11 mouse cellular contexts compared by ENCODE assay signal in genomic region chr4:128789646-128790045, GRCm38 (mm10). TPM values are rescaled to one million over a fixed set of nuclear protein-coding genes. Genes with fewer than 3 reads are reported as not detected.
DNase-seq lines count a peak whose midpoint lies in the region; ATAC-seq and TF ChIP-seq lines count a peak whose summit lies in the region.
"Had no signal": no experiment of that assay in that cellular context is flagged by ENCODE, and none has a peak within 500 bp of the region (broad histone marks: within the 10 kb centered on the region; RNA-seq: fewer than 3 reads in every experiment).

No protein-coding gene starts in this region.

- TF ChIP-seq CTCF in kidney, adult 2 months (conservative IDR thresholded peaks at IDR 0.05; ENCODE audit: insufficient read depth, insufficient read length, low read depth, low read length) = no peak
- no peak for TF ChIP-seq CTCF in liver, embryonic 14.5 days (IDR thresholded peaks at IDR 0.05; ENCODE audit: low read depth)
- no peak for TF ChIP-seq CTCF in heart, adult 2 months (IDR thresholded peaks at IDR 0.05)

- H3K4me3 ChIP-seq in midbrain, embryonic 13.5 days (replicated peaks) = no peak overlapping the region
- H3K4me3 ChIP-seq in midbrain, embryonic 15.5 days = no peak overlapping the region
- H3K4me3 ChIP-seq in kidney, adult 2 months (ENCODE audit: insufficient read depth, low read depth, low read length) = peak overlapping the region; percentile 33; the same call in 1 of the 2 replicates
- peak overlapping the region in 1 of 2 experiments; percentile 6; a peak in 1 of 4 replicates for H3K4me3 ChIP-seq in liver, embryonic 14.5 days (ENCODE audit: insufficient read depth in 1 of 2, low read depth in 2 of 2, low read length in 2 of 2)
- H3K4me3 ChIP-seq in stomach, embryonic 16.5 days (replicated peaks; ENCODE audit: low read length) = peak overlapping the region; percentile 23; the same call in 1 of the 2 replicates
- no peak overlapping the region for H3K4me3 ChIP-seq in heart, adult 2 months
- H3K4me3 ChIP-seq: heart, embryonic 12.5 days had no signal

- 49% methylated on average over 18 of the region's 18 CpGs for WGBS in midbrain, embryonic 13.5 days
- 52% methylated on average over 18 of the region's 18 CpGs for WGBS in midbrain, embryonic 15.5 days
- 35% methylated on average over 18 of the region's 18 CpGs for WGBS in kidney, adult 2 months
- WGBS in liver, embryonic 14.5 days (ENCODE audit: insufficient replicate concordance) = 76% methylated on average over 18 of the region's 18 CpGs
- WGBS in stomach, embryonic 16.5 days = 53% methylated on average over 18 of the region's 18 CpGs
- 77% methylated on average over 18 of the region's 18 CpGs for WGBS in heart, adult 2 months

- no peaks in the 10 kb centered on the region for H3K9me3 ChIP-seq in midbrain, embryonic 13.5 days
- no peaks in the 10 kb centered on the region for H3K9me3 ChIP-seq in midbrain, embryonic 15.5 days
- H3K9me3 ChIP-seq in liver, embryonic 14.5 days (ENCODE audit: control insufficient read depth, low read length) = no peaks in the 10 kb centered on the region
- no peaks in the 10 kb centered on the region for H3K9me3 ChIP-seq in stomach, embryonic 16.5 days (replicated peaks; ENCODE audit: control insufficient read depth, low read length)
- H3K9me3 ChIP-seq: heart, embryonic 12.5 days had no signal

- 0 out of 2 replicates have a peak overlapping the region, but pooled peaks have one; percentile 32 for H3K9ac ChIP-seq in midbrain, embryonic 13.5 days (replicated peaks)
- no peak overlapping the region for H3K9ac ChIP-seq in midbrain, embryonic 15.5 days
- H3K9ac ChIP-seq in liver, embryonic 14.5 days (replicated peaks) = no peak overlapping the region
- no peak overlapping the region for H3K9ac ChIP-seq in stomach, embryonic 16.5 days (ENCODE audit: low read length)
- no peak overlapping the region for H3K9ac ChIP-seq in heart, adult 2 months (ENCODE audit: low read depth, low read length)
- H3K9ac ChIP-seq: heart, embryonic 12.5 days had no signal

- no peak overlapping the region for H3K4me2 ChIP-seq in midbrain, embryonic 13.5 days (replicated peaks)
- no peak overlapping the region for H3K4me2 ChIP-seq in midbrain, embryonic 15.5 days
- peak overlapping the region; percentile 11; the same call in 1 of the 2 replicates for H3K4me2 ChIP-seq in liver, embryonic 14.5 days (ENCODE audit: low read depth)
- peak overlapping the region; percentile 45 for H3K4me2 ChIP-seq in stomach, embryonic 16.5 days (ENCODE audit: low read depth, low read length)
- H3K4me2 ChIP-seq: heart, embryonic 12.5 days had no signal

- peak; percentile 66 for DNase-seq in kidney, adult 2 months
- DNase-seq in liver, embryonic 14.5 days (ENCODE audit: low read depth in 3 of 3, low spot score in 3 of 3) = no peak
- no peak for DNase-seq in thymus, postnatal 4 days
- no peak for DNase-seq in cerebellum, postnatal 25 days
- DNase-seq in heart, adult 2 months = no peak
- DNase-seq: cerebellum, adult 11 months had no signal

- no peaks in the 10 kb centered on the region for H3K27me3 ChIP-seq in midbrain, embryonic 13.5 days
- no peaks in the 10 kb centered on the region for H3K27me3 ChIP-seq in midbrain, embryonic 15.5 days (replicated peaks)
- no peaks in the 10 kb centered on the region for H3K27me3 ChIP-seq in kidney, adult 2 months (replicated peaks; ENCODE audit: control insufficient read depth, insufficient read depth, low read length)
- no peaks in the 10 kb centered on the region for H3K27me3 ChIP-seq in liver, embryonic 14.5 days (ENCODE audit: control insufficient read depth, insufficient read depth, low read length)
- no peaks in the 10 kb centered on the region for H3K27me3 ChIP-seq in stomach, embryonic 16.5 days (ENCODE audit: control insufficient read depth, insufficient read depth, low read length)
- no peaks in the 10 kb centered on the region for H3K27me3 ChIP-seq in heart, adult 2 months (ENCODE audit: control insufficient read depth, insufficient read depth, low read length)
- H3K27me3 ChIP-seq: heart, embryonic 12.5 days had no signal

- peaks cover 2% of the 10 kb centered on the region; the same call in 1 of the 2 replicates for H3K79me2 ChIP-seq in heart, adult 2 months (replicated peaks; ENCODE audit: control insufficient read depth, insufficient read depth, low read length)

- H3K27ac ChIP-seq in midbrain, embryonic 13.5 days = 0 out of 2 replicates have a peak overlapping the region, but pooled peaks have one; percentile 19
- no peak overlapping the region for H3K27ac ChIP-seq in midbrain, embryonic 15.5 days
- H3K27ac ChIP-seq in kidney, adult 2 months (ENCODE audit: insufficient read depth, low read depth, low read length) = no peak overlapping the region
- no peak overlapping the region for H3K27ac ChIP-seq in liver, embryonic 14.5 days
- no peak overlapping the region for H3K27ac ChIP-seq in stomach, embryonic 16.5 days (ENCODE audit: low read length)
- no peak overlapping the region for H3K27ac ChIP-seq in heart, adult 2 months

- intact Hi-C loops in heart, adult 2 months (cut with DNase I) = no loop called here

- no peak for ATAC-seq in midbrain, embryonic 13.5 days
- no peak for ATAC-seq in midbrain, embryonic 15.5 days (replicated peaks)
- ATAC-seq in liver, embryonic 14.5 days (ENCODE audit: insufficient read depth) = no peak
- peak; percentile 71 for ATAC-seq in stomach, embryonic 16.5 days (ENCODE audit: insufficient read depth, low FRiP score)
- ATAC-seq: CD4-positive, CD25-positive, alpha-beta regulatory T cell, adult 4 months had no signal

- peaks cover 14% of the 10 kb centered on the region for H3K4me1 ChIP-seq in midbrain, embryonic 13.5 days (replicated peaks)
- H3K4me1 ChIP-seq in midbrain, embryonic 15.5 days = peaks cover 4% of the 10 kb centered on the region; the same call in 1 of the 2 replicates
- H3K4me1 ChIP-seq in kidney, adult 2 months (ENCODE audit: control insufficient read depth, insufficient read depth, low read length) = peaks cover 14% of the 10 kb centered on the region; the same call in 1 of the 2 replicates
- no peaks in the 10 kb centered on the region for H3K4me1 ChIP-seq in liver, embryonic 14.5 days (replicated peaks; ENCODE audit: control insufficient read depth in 2 of 2, insufficient read depth in 2 of 2, low read length in 1 of 2)
- 0 out of 2 replicates have a peak, but pooled peaks cover 7% of the 10 kb centered on the region for H3K4me1 ChIP-seq in stomach, embryonic 16.5 days (ENCODE audit: control insufficient read depth, insufficient read depth, low read length)
- H3K4me1 ChIP-seq in heart, adult 2 months (ENCODE audit: control insufficient read depth, insufficient read depth, low read length) = peaks cover 5% of the 10 kb centered on the region; the same call in 1 of the 2 replicates

- H3K36me3 ChIP-seq in midbrain, embryonic 13.5 days = peaks cover 59% of the 10 kb centered on the region
- peaks cover 20% of the 10 kb centered on the region for H3K36me3 ChIP-seq in midbrain, embryonic 15.5 days (replicated peaks)
- H3K36me3 ChIP-seq in kidney, adult 2 months (ENCODE audit: control insufficient read depth, insufficient read depth, low read length) = no peaks in the 10 kb centered on the region
- H3K36me3 ChIP-seq in liver, embryonic 14.5 days (replicated peaks; ENCODE audit: control insufficient read depth, insufficient read depth, low read depth) = peaks cover 12% of the 10 kb centered on the region
- peaks cover 17% of the 10 kb centered on the region for H3K36me3 ChIP-seq in stomach, embryonic 16.5 days (ENCODE audit: control insufficient read depth, insufficient read depth, low read length)
- H3K36me3 ChIP-seq in heart, adult 2 months (ENCODE audit: control insufficient read depth, insufficient read depth, low read length) = no peaks in the 10 kb centered on the region

- no peak for TF ChIP-seq EP300 in liver, embryonic 14.5 days (IDR thresholded peaks at IDR 0.05; ENCODE audit: low read depth)
- no peak for TF ChIP-seq EP300 in heart, adult 2 months (IDR thresholded peaks at IDR 0.05; ENCODE audit: insufficient read depth, low read depth, low read length)

- no peak for TF ChIP-seq POLR2A in kidney, adult 2 months (IDR thresholded peaks at IDR 0.05; ENCODE audit: low read depth, low read length)
- no peak for TF ChIP-seq POLR2A in heart, adult 2 months (IDR thresholded peaks at IDR 0.05; ENCODE audit: insufficient read depth, low read depth, low read length)

RNA-seq across cellular contexts. Expression of gene Zfp362, which starts 16.2 kb away (rescaled TPM):
- polyA plus RNA-seq in midbrain, embryonic 13.5 days (2015; fragmentation: Nextera tagmentation; extraction: Ambion mirVana) = 38.8 and 44.0 TPM in 2 replicates
- polyA plus RNA-seq in midbrain, embryonic 15.5 days (2015; fragmentation: Nextera tagmentation; extraction: Ambion mirVana) = 40.1 and 42.2 TPM in 2 replicates
- 29.5 and 29.7 TPM in 2 replicates for polyA plus RNA-seq in kidney, adult 2 months (2012; rRNA removed)
- 7.6 and 8.2 TPM in 2 replicates for polyA plus RNA-seq in liver, embryonic 14.5 days (2012; rRNA removed)
- 6.2 and 7.4 TPM in 2 replicates for polyA plus RNA-seq in liver, embryonic 14.5 days (2014; fragmentation: Nextera tagmentation; extraction: Ambion mirVana)
- 24.6 and 26.0 TPM in 2 replicates for polyA plus RNA-seq in stomach, embryonic 16.5 days (2015; fragmentation: Nextera tagmentation; extraction: Ambion mirVana)
- total RNA-seq in heart, adult 2 months (2021) = 10 to 100 TPM; 11.9 to 12.8 TPM
- 13.2 and 18.8 TPM in 2 replicates for polyA plus RNA-seq in heart, adult 2 months (2012; rRNA removed)

RNA-seq across cellular contexts. Expression of gene A3galt2, which starts 34.5 kb away (rescaled TPM):
- polyA plus RNA-seq in midbrain, embryonic 13.5 days (2015; fragmentation: Nextera tagmentation; extraction: Ambion mirVana) = 0.23 and 0.58 TPM in 2 replicates
- 0.28 and 0.34 TPM in 2 replicates for polyA plus RNA-seq in midbrain, embryonic 15.5 days (2015; fragmentation: Nextera tagmentation; extraction: Ambion mirVana)
- polyA plus RNA-seq in kidney, adult 2 months (2012; rRNA removed) = 0.16 and 0.39 TPM in 2 replicates
- 0.06 and 0.09 TPM in 2 replicates for polyA plus RNA-seq in liver, embryonic 14.5 days (2012; rRNA removed)
- 0.04 TPM in 1 of 2 replicates, not detected in the other for polyA plus RNA-seq in liver, embryonic 14.5 days (2014; fragmentation: Nextera tagmentation; extraction: Ambion mirVana)
- 0.10 TPM in 2 replicates for polyA plus RNA-seq in stomach, embryonic 16.5 days (2015; fragmentation: Nextera tagmentation; extraction: Ambion mirVana)
- under 1 TPM; 0.08 to 0.16 TPM for total RNA-seq in heart, adult 2 months (2021)
- polyA plus RNA-seq in heart, adult 2 months (2012; rRNA removed) = 0.15 and 0.37 TPM in 2 replicates

Comparison
In these comparisons a context has a peak if more than half of its experiments do, and no peak if none do; other contexts are left out.
1. H3K4me2 ChIP-seq: peak in liver, embryonic 14.5 days (single experiment) and stomach, embryonic 16.5 days (single experiment); none in midbrain, embryonic 13.5 days (single experiment) and midbrain, embryonic 15.5 days (single experiment).
2. H3K4me3 ChIP-seq: peak in kidney, adult 2 months (single experiment) and stomach, embryonic 16.5 days (single experiment); none in midbrain, embryonic 13.5 days (single experiment), midbrain, embryonic 15.5 days (single experiment) and heart, adult 2 months (single experiment).